ENCODE assay signal across 25 mouse cellular contexts in the genomic region with DNA sequence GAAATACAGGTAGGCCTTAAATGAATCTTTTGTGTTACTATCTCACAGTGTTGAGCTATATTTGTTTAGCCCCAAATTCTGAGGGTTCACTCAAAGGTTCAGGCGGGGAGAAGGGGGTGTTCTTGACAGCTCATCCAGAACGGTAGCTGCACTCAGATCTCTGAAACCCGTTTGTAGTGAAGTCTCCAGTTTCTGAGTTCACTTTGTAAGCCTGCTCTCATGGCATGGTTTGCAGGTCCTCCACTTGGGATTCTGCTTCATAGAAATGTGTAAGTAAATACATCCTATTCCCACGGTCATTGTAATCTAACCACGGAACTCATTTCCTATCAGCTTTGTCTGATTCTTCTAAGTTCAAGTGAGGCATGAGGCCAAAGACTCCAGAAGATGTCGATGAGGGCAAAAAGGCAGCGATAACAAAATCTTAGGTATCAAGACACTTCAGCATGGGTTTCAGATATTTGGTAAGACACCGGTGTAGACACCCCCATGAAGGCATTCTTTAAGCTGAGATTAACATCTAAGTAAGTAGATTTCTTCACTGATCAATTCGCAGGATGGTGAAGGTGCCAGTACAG. TPM values are rescaled to one million over a fixed set of nuclear protein-coding genes. Genes with fewer than 3 reads are reported as not detected.
A peak's percentile ranks its signal among the peaks of the same experiment; 100 is the strongest.
DNase-seq lines count a peak whose midpoint lies in the region; ATAC-seq and TF ChIP-seq lines count a peak whose summit lies in the region.
"Had no signal": no experiment of that assay in that cellular context is flagged by ENCODE, and none has a peak within 500 bp of the region (broad histone marks: within the 10 kb centered on the region; RNA-seq: fewer than 3 reads in every experiment).

No protein-coding gene starts in this region.

- peaks cover 0 to 38% of the 10 kb centered on the region in 2 experiments; a peak in 2 of 4 replicates for H3K36me3 ChIP-seq in MEL (ENCODE audit: control insufficient read depth in 1 of 2, insufficient read depth in 2 of 2, low read length in 2 of 2)
- H3K36me3 ChIP-seq in forebrain, embryonic 14.5 days (ENCODE audit: control insufficient read depth, insufficient read depth, low read length) = no peaks in the 10 kb centered on the region
- H3K36me3 ChIP-seq: G1E had no signal

- peak; percentile 51 to 56; a peak in 3 of 4 replicates for TF ChIP-seq EP300 in MEL (IDR thresholded peaks at IDR 0.05; ENCODE audit: low read depth in 1 of 2, low read length in 2 of 2)

- no peaks in the 10 kb centered on the region for H3K27me3 ChIP-seq in MEL (ENCODE audit: control insufficient read depth in 1 of 2, insufficient read depth in 2 of 2, low read length in 2 of 2)
- no peaks in the 10 kb centered on the region for H3K27me3 ChIP-seq in forebrain, embryonic 14.5 days (replicated peaks; ENCODE audit: control insufficient read depth, insufficient read depth, low read length)
- H3K27me3 ChIP-seq: CH12.LX had no signal

- DNase-seq in 416B (ENCODE audit: low read depth) = peak; percentile 33
- peak; percentile 61 for DNase-seq in MEL (ENCODE audit: low read depth, low spot score)
- peak; percentile 28 for DNase-seq in MEL-GATA-1-ER (ENCODE audit: extremely low read depth, low read depth)
- DNase-seq in forebrain, embryonic 14.5 days (ENCODE audit: low spot score) = no peak
- DNase-seq in T-cell, adult 2 months (ENCODE audit: low spot score) = no peak
- no peak for DNase-seq in embryo, embryonic 11 days
- DNase-seq: adrenal gland, adult 2 months; adrenal gland, adult 8-10 months; adrenal gland, postnatal 10 days; adrenal gland, postnatal 14 days; adrenal gland, postnatal 25 days; adrenal gland, postnatal 36 days; B cell, adult 2 months; cerebellum, adult 11 months; cerebellum, adult 11-12 months; cerebellum, adult 18-20 months; cerebellum, adult 2 months; cerebellum, adult 8-10 months; cerebellum, adult 9-10 months; cerebellum, adult 9-11 months had no signal

- H3K9ac ChIP-seq in MEL (ENCODE audit: control insufficient read depth, low read depth, low read length, poor library complexity, severe bottlenecking) = peak overlapping the region; percentile 59
- H3K9ac ChIP-seq in forebrain, embryonic 14.5 days (ENCODE audit: low read length) = no peak overlapping the region

- no peak overlapping the region for H3K4me2 ChIP-seq in forebrain, embryonic 14.5 days (ENCODE audit: low read length)

- H3K79me2 ChIP-seq in MEL (ENCODE audit: control insufficient read depth, insufficient read depth, low read length, poor library complexity) = no peaks in the 10 kb centered on the region

- peaks cover 22 to 24% of the 10 kb centered on the region in 2 experiments for H3K4me1 ChIP-seq in MEL (ENCODE audit: control insufficient read depth in 1 of 2, insufficient read depth in 2 of 2, low read length in 2 of 2)
- H3K4me1 ChIP-seq in forebrain, embryonic 14.5 days (ENCODE audit: control insufficient read depth, insufficient read depth, low read length) = 0 out of 2 replicates have a peak, but pooled peaks cover 2% of the 10 kb centered on the region

- TF ChIP-seq CTCF in MEL (IDR thresholded peaks at IDR 0.05 in 2 of 3, conservative IDR thresholded peaks at IDR 0.05 in 1 of 3; ENCODE audit: control insufficient read depth in 1 of 3, insufficient read depth in 1 of 3, low read depth in 2 of 3, low read length in 3 of 3, poor library complexity in 1 of 3, severe bottlenecking in 1 of 3) = no peak

- no peak for TF ChIP-seq RAD21 in MEL (IDR thresholded peaks at IDR 0.05; ENCODE audit: low read depth, low read length)

- no peak for ATAC-seq in forebrain, embryonic 14.5 days
- ATAC-seq: activated CD4-positive, CD25-positive, alpha-beta regulatory T cell, adult 4 months; CD4-positive, CD25-positive, alpha-beta regulatory T cell, adult 4 months; Patski had no signal

- no peaks in the 10 kb centered on the region for H3K9me3 ChIP-seq in MEL (replicated peaks; ENCODE audit: insufficient read depth, low read length)
- H3K9me3 ChIP-seq in forebrain, embryonic 14.5 days (replicated peaks; ENCODE audit: control insufficient read depth, low read length) = no peaks in the 10 kb centered on the region
- H3K9me3 ChIP-seq: G1E had no signal

- H3K4me3 ChIP-seq in MEL (ENCODE audit: control insufficient read depth in 1 of 2, insufficient read depth in 1 of 2, low read depth in 2 of 2, low read length in 2 of 2) = peak overlapping the region; percentile 18 to 22; a peak in 3 of 4 replicates
- H3K4me3 ChIP-seq in forebrain, embryonic 14.5 days (ENCODE audit: low read depth, low read length) = no peak overlapping the region

- peak overlapping the region; percentile 99 for H3K27ac ChIP-seq in MEL (ENCODE audit: control insufficient read depth, low read depth, low read length)
- H3K27ac ChIP-seq in forebrain, embryonic 14.5 days (ENCODE audit: low read depth, low read length) = no peak overlapping the region

- TF ChIP-seq POLR2A in MEL (IDR thresholded peaks at IDR 0.05; ENCODE audit: control insufficient read depth in 1 of 2, insufficient read depth in 1 of 2, low read depth in 1 of 2, low read length in 2 of 2, poor library complexity in 1 of 2) = no peak; a peak in 1 of 4 replicates

- 91% methylated on average over 9 of the region's 9 CpGs for WGBS in forebrain, embryonic 14.5 days

TF ChIP-seq in MEL, 35 proteins besides CTCF, POLR2A, EP300 and RAD21:
- TF ChIP-seq MAX (IDR thresholded peaks at IDR 0.05; ENCODE audit: low read length) = peak; percentile 13; the same call in 1 of the 2 replicates
- no peak for TF ChIP-seq POLR2AphosphoS2 (IDR thresholded peaks at IDR 0.05; ENCODE audit: low read length)
- TF ChIP-seq JUND (IDR thresholded peaks at IDR 0.05; ENCODE audit: low read depth, low read length) = no peak
- peak; percentile 78 for TF ChIP-seq ETS1 (IDR thresholded peaks at IDR 0.05; ENCODE audit: low read depth, low read length)
- TF ChIP-seq ZKSCAN1 (IDR thresholded peaks at IDR 0.05; ENCODE audit: low read depth, low read length) = no peak
- TF ChIP-seq HCFC1 (IDR thresholded peaks at IDR 0.05; ENCODE audit: low read depth, low read length) = no peak
- TF ChIP-seq UBTF (IDR thresholded peaks at IDR 0.05; ENCODE audit: borderline replicate concordance, insufficient read depth, low read depth, low read length) = no peak
- TF ChIP-seq KAT2A (conservative IDR thresholded peaks at IDR 0.05; ENCODE audit: low read depth, low read length) = no peak
- 0 out of 2 replicates have a peak, but pooled peaks have one; percentile 18 for TF ChIP-seq BHLHE40 (IDR thresholded peaks at IDR 0.05; ENCODE audit: borderline replicate concordance, low read depth, low read length)
- no peak for TF ChIP-seq ZNF384 (IDR thresholded peaks at IDR 0.05; ENCODE audit: low read depth, low read length)
- 0 out of 2 replicates have a peak, but pooled peaks have one; percentile 84 for TF ChIP-seq CHD1 (IDR thresholded peaks at IDR 0.05; ENCODE audit: low read depth, low read length)
- TF ChIP-seq MAZ (IDR thresholded peaks at IDR 0.05; ENCODE audit: low read depth, low read length) = no peak
- TF ChIP-seq SIN3A (IDR thresholded peaks at IDR 0.05; ENCODE audit: low read length) = peak; percentile 17; the same call in 1 of the 2 replicates
- no peak for TF ChIP-seq ZMIZ1 (IDR thresholded peaks at IDR 0.05; ENCODE audit: low read depth, low read length)
- TF ChIP-seq GATA1 (IDR thresholded peaks at IDR 0.05; ENCODE audit: low read depth, low read length) = peak; percentile 60
- TF ChIP-seq ZC3H11A (IDR thresholded peaks at IDR 0.05; ENCODE audit: low read depth, low read length) = no peak
- no peak for TF ChIP-seq TAL1 (IDR thresholded peaks at IDR 0.05; ENCODE audit: low read length)
- peak; percentile 23; the same call in 1 of the 2 replicates for TF ChIP-seq RCOR1 (IDR thresholded peaks at IDR 0.05; ENCODE audit: low read depth, low read length)

RNA-seq across cellular contexts. Expression of a gene that starts 18.2 kb away (rescaled TPM):
- 55.2 and 60.8 TPM in 2 replicates for total RNA-seq in MEL (2012; rRNA removed)
- 100 to 1,000 TPM in 1 of 2 experiments, 10 to 100 TPM in 1; 63.0 to 205 TPM for polyA plus RNA-seq in MEL (2012; ENCODE audit: insufficient read depth in 1 of 2, insufficient read length in 2 of 2, low read depth in 1 of 2, low replicate concordance in 2 of 2, missing spikeins in 1 of 2)
- 1.4 and 1.5 TPM in 2 replicates for polyA plus RNA-seq in forebrain, embryonic 14.5 days (2014; fragmentation: Nextera tagmentation; extraction: Ambion mirVana)
- polyA plus RNA-seq: Patski had no signal

Comparison
In these comparisons a context has a peak if more than half of its experiments do, and no peak if none do; other contexts are left out.
1. DNase-seq: peak in 416B (single experiment), MEL (single experiment) and MEL-GATA-1-ER (single experiment); none in forebrain, embryonic 14.5 days (single experiment), T-cell, adult 2 months (single experiment) and embryo, embryonic 11 days (single experiment).
2. RNA of a gene that starts 18.2 kb away (polyA plus RNA-seq): 63.0 to 205 TPM in MEL; 1.4 to 1.5 TPM in forebrain, embryonic 14.5 days; every median in the first group is over 10 times any median in the second.